Mouse (Mus musculus) CH12.LX (cell line): ENCODE results near the gene Ccr10. TPM values are rescaled to one million over a fixed set of nuclear protein-coding genes. Genes with fewer than 3 reads are reported as not detected.

Source experiments
- DNase-seq: peaks from one replicate; pipeline ENCODE4 v3.0.0-alpha.2; 2013; ENCODE audit errors: extremely low read depth
- H3K27ac ChIP-seq: 2 replicates; pipeline ENCODE4 v1.5.1; 2012; ENCODE audit warnings: low read depth, mild to moderate bottlenecking, control low read depth, moderate library complexity; ENCODE audit not compliant: insufficient read depth
- H3K27me3 ChIP-seq: replicated peaks from 2 replicates; pipeline ENCODE3; 2012; ENCODE audit warnings: inconsistent platforms
- H3K36me3 ChIP-seq, 2 experiments: replicated peaks in 1 of 2; 2 replicates each; pipeline versions ENCODE3 to v1.6.1; 2012; ENCODE audit warnings: inconsistent platforms in 1 of 2, low read length in 1 of 2, mild to moderate bottlenecking in 1 of 2, mixed read lengths in 1 of 2, moderate library complexity in 1 of 2; ENCODE audit not compliant: control insufficient read depth in 1 of 2, insufficient read depth in 1 of 2
- H3K4me1 ChIP-seq, 2 experiments: 2 replicates each; pipeline ENCODE4 v1.6.1; 2012; ENCODE audit warnings: inconsistent platforms in 1 of 2, moderate library complexity in 1 of 2; ENCODE audit not compliant: insufficient read depth in 2 of 2, control insufficient read depth in 1 of 2
- H3K4me2 ChIP-seq: 2 replicates; pipeline ENCODE4 v1.6.1; 2012; ENCODE audit warnings: low read depth, mild to moderate bottlenecking, control low read depth; ENCODE audit not compliant: poor library complexity, insufficient read depth, severe bottlenecking
- H3K4me3 ChIP-seq, 3 experiments: fragments of 150-350 bp in 1 of 3; sonication (generic) in 1 of 3; replicated peaks in 1 of 3; 2 replicates each; pipeline versions ENCODE3 to v1.5.1; 2011 to 2012; ENCODE audit warnings: low read depth in 2 of 3, low read length in 2 of 3, mild to moderate bottlenecking in 2 of 3, moderate library complexity in 2 of 3, control low read depth in 1 of 3, improper control_type of control experiment in 1 of 3, inconsistent platforms in 1 of 3, mixed read lengths in 1 of 3; ENCODE audit not compliant: poor library complexity in 1 of 3
- H3K79me2 ChIP-seq: replicated peaks from 2 replicates; pipeline ENCODE4 v1.6.1; 2012; ENCODE audit warnings: mild to moderate bottlenecking, moderate library complexity; ENCODE audit not compliant: control insufficient read depth, poor library complexity, insufficient read depth, severe bottlenecking; ENCODE audit errors: extremely low read depth
- H3K9ac ChIP-seq: 2 replicates; pipeline ENCODE4 v1.6.1; 2012; ENCODE audit warnings: low read depth, mild to moderate bottlenecking, control low read depth, moderate library complexity; ENCODE audit not compliant: insufficient read depth
- H3K9me3 ChIP-seq: replicated peaks from 2 replicates; pipeline ENCODE3; 2012; ENCODE audit warnings: low read length, inconsistent platforms, mixed read lengths
- BHLHE40 ChIP-seq: IDR thresholded peaks from 2 replicates; pipeline ENCODE4 v1.6.1; 2011; ENCODE audit warnings: mild to moderate bottlenecking, low read depth, low read length, improper control_type of control experiment
- CHD1 ChIP-seq: IDR thresholded peaks from 2 replicates; pipeline ENCODE4 v1.6.1; 2012; ENCODE audit warnings: low read depth, low read length, improper control_type of control experiment, inconsistent platforms
- CHD2 ChIP-seq: IDR thresholded peaks from 2 replicates; pipeline ENCODE4 v1.6.1; 2011; ENCODE audit warnings: low read length, improper control_type of control experiment
- CTCF ChIP-seq, 2 experiments: IDR thresholded peaks in 1 of 2; conservative IDR thresholded peaks in 1 of 2; 2 replicates each; pipeline ENCODE4 v1.5.1; 2011 to 2012; ENCODE audit warnings: low read depth in 2 of 2, low read length in 2 of 2, improper control_type of control experiment in 1 of 2, inconsistent platforms in 1 of 2, mild to moderate bottlenecking in 1 of 2, moderate library complexity in 1 of 2
- E2F4 ChIP-seq: IDR thresholded peaks from 2 replicates; pipeline ENCODE4 v1.6.1; 2011; ENCODE audit warnings: low read depth, low read length, improper control_type of control experiment; ENCODE audit not compliant: insufficient replicate concordance
- ETS1 ChIP-seq: conservative IDR thresholded peaks from 2 replicates; pipeline ENCODE4 v1.6.1; 2012; ENCODE audit warnings: low read depth, mild to moderate bottlenecking, inconsistent platforms, low read length, improper control_type of control experiment, moderate library complexity
- HCFC1 ChIP-seq: IDR thresholded peaks from 2 replicates; pipeline ENCODE4 v1.6.1; 2012; ENCODE audit warnings: low read depth, mild to moderate bottlenecking, inconsistent platforms, low read length, improper control_type of control experiment
- IRF4 ChIP-seq: IDR thresholded peaks from 2 replicates; pipeline ENCODE4 v1.6.1; 2014; ENCODE audit warnings: low read depth, mild to moderate bottlenecking, inconsistent platforms, low read length, improper control_type of control experiment
- JUN ChIP-seq: IDR thresholded peaks from 2 replicates; pipeline ENCODE4 v1.6.1; 2011; ENCODE audit warnings: low read depth, mild to moderate bottlenecking, low read length, improper control_type of control experiment, moderate library complexity; ENCODE audit not compliant: insufficient read depth
- MAFK ChIP-seq: IDR thresholded peaks from 2 replicates; pipeline ENCODE4 v1.6.1; 2011; ENCODE audit warnings: low read length, improper control_type of control experiment; ENCODE audit not compliant: insufficient replicate concordance
- MAX ChIP-seq: IDR thresholded peaks from 2 replicates; pipeline ENCODE4 v1.6.1; 2011; ENCODE audit warnings: low read length, improper control_type of control experiment
- MAZ ChIP-seq: IDR thresholded peaks from 2 replicates; pipeline ENCODE4 v1.6.1; 2012; ENCODE audit warnings: low read depth, mild to moderate bottlenecking, inconsistent platforms, low read length, improper control_type of control experiment, moderate library complexity
- MEF2A ChIP-seq: IDR thresholded peaks from 2 replicates; pipeline ENCODE4 v1.6.1; 2014; ENCODE audit warnings: low read depth, mild to moderate bottlenecking, inconsistent platforms, low read length, improper control_type of control experiment, borderline replicate concordance
- MXI1 ChIP-seq: IDR thresholded peaks from 2 replicates; pipeline ENCODE4 v1.6.1; 2011; ENCODE audit warnings: mild to moderate bottlenecking, low read depth, low read length, improper control_type of control experiment
- MYC ChIP-seq: IDR thresholded peaks from 2 replicates; pipeline ENCODE4 v1.6.1; 2011; ENCODE audit warnings: low read depth, mild to moderate bottlenecking, improper control_type of control experiment, low read length
- NELFE ChIP-seq: IDR thresholded peaks from 2 replicates; pipeline ENCODE4 v1.6.1; 2011; ENCODE audit warnings: low read depth, low read length, improper control_type of control experiment
- NRF1 ChIP-seq: IDR thresholded peaks from 2 replicates; pipeline ENCODE4 v1.6.1; 2014; ENCODE audit warnings: low read depth, mild to moderate bottlenecking, inconsistent platforms, low read length, improper control_type of control experiment, moderate library complexity
- PAX5 ChIP-seq: IDR thresholded peaks from 2 replicates; pipeline ENCODE4 v1.6.1; 2012; ENCODE audit warnings: low read length, inconsistent platforms, mixed read lengths
- POLR2A ChIP-seq: IDR thresholded peaks from 2 replicates; pipeline ENCODE4 v1.6.1; 2011; ENCODE audit warnings: low read depth, mild to moderate bottlenecking, improper control_type of control experiment, low read length
- POLR2AphosphoS2 ChIP-seq: IDR thresholded peaks from 2 replicates; pipeline ENCODE4 v1.6.1; 2011; ENCODE audit warnings: low read depth, low read length, improper control_type of control experiment
- RAD21 ChIP-seq: IDR thresholded peaks from 2 replicates; pipeline ENCODE4 v1.6.1; 2011; ENCODE audit warnings: low read depth, mild to moderate bottlenecking, low read length, improper control_type of control experiment, moderate library complexity
- RCOR1 ChIP-seq: conservative IDR thresholded peaks from 2 replicates; pipeline ENCODE4 v1.6.1; 2012; ENCODE audit warnings: low read depth, mild to moderate bottlenecking, inconsistent platforms, low read length, improper control_type of control experiment
- SIN3A ChIP-seq: IDR thresholded peaks from 2 replicates; pipeline ENCODE4 v1.6.1; 2012; ENCODE audit warnings: low read length, improper control_type of control experiment, inconsistent platforms
- TBP ChIP-seq: conservative IDR thresholded peaks from 2 replicates; pipeline ENCODE4 v1.6.1; 2011; ENCODE audit warnings: low read depth, low read length, improper control_type of control experiment
- TCF12 ChIP-seq: IDR thresholded peaks from 2 replicates; pipeline ENCODE4 v1.6.1; 2014; ENCODE audit warnings: low read depth, mild to moderate bottlenecking, inconsistent platforms, low read length, improper control_type of control experiment
- UBTF ChIP-seq: IDR thresholded peaks from 2 replicates; pipeline ENCODE4 v1.6.1; 2012; ENCODE audit warnings: low read depth, mild to moderate bottlenecking, inconsistent platforms, low read length, improper control_type of control experiment, moderate library complexity
- USF1 ChIP-seq: IDR thresholded peaks from 2 replicates; pipeline ENCODE4 v1.6.1; 2014; ENCODE audit warnings: low read depth, mild to moderate bottlenecking, inconsistent platforms, low read length, improper control_type of control experiment
- ZKSCAN1 ChIP-seq: IDR thresholded peaks from 2 replicates; pipeline ENCODE4 v1.6.1; 2012; ENCODE audit warnings: low read depth, inconsistent platforms, low read length, improper control_type of control experiment, borderline replicate concordance
- ZMIZ1 ChIP-seq: IDR thresholded peaks from 2 replicates; pipeline ENCODE4 v1.6.1; 2012; ENCODE audit warnings: low read depth, mild to moderate bottlenecking, inconsistent platforms, low read length, improper control_type of control experiment
- ZNF384 ChIP-seq: IDR thresholded peaks from 2 replicates; pipeline ENCODE4 v1.6.1; 2012; ENCODE audit warnings: low read depth, low read length, improper control_type of control experiment, inconsistent platforms
- dilution Hi-C: fragments of 300-500 bp; cut with MboI; formaldehyde crosslinking; loops from 2 replicates; pipeline ENCODE4 v1.14.3; 2020; ENCODE audit warnings: low sequenced_read_pairs; ENCODE audit not compliant: extremely low pct_unique_long_range_greater_than_20kb, extremely low pct_ligation_motif_present
- in situ Hi-C: fragments of 300-500 bp; cut with MboI; formaldehyde crosslinking; loops from 3 replicates; pipeline ENCODE4 v1.14.3; 2019; ENCODE audit warnings: low sequenced_read_pairs, low pct_ligation_motif_present, low pct_unique_long_range_greater_than_20kb, mixed read lengths
- polyA plus RNA-seq: library from polyadenylated mRNA; unstranded; fragments of >175 nt; gene quantifications from 2 replicates; pipeline ENCODE4 v1.2.1, GENCODE M21; 2012; ENCODE audit warnings: low read depth; ENCODE audit not compliant: insufficient read length
- total RNA-seq, 2 experiments: library from RNA; depleted of rRNA; stranded (reverse); fragments of 300-350 nt in 1 of 2; fragments of >200 nt in 1 of 2; gene quantifications; 2 replicates each; pipeline ENCODE4 v1.2.3; 2012 to 2014

Gene Ccr10
- total and polyA plus RNA-seq, 3 experiments, result 12.3 to 29.6 (median 17.2) TPM

GRCm38 (mm10) chr11:101174389-101174745, 876 bp downstream of the Ccr10 start:
- peaks cover 8 to 73% of the 10 kb centered on the region in 2 experiments for H3K4me1 ChIP-seq
- peaks cover 9% of the 10 kb centered on the region for H3K27me3 ChIP-seq
- peak overlapping the region; percentile 64 to 79 (median 68) for H3K4me3 ChIP-seq
- in situ Hi-C loops (loop anchor here (5.0 kb wide), 1 partner anchor 37 kb away; no protein-coding TSS in a partner anchor), dilution Hi-C loops (no loop called here)
- peaks cover 0 to 17% of the 10 kb centered on the region in 2 experiments for H3K36me3 ChIP-seq
- peak overlapping the region; percentile 91 for H3K4me2 ChIP-seq
- no peak for DNase-seq
- H3K9ac ChIP-seq, result peak overlapping the region; percentile 54
- peaks cover 20% of the 10 kb centered on the region for H3K79me2 ChIP-seq
- peak overlapping the region; percentile 78 for H3K27ac ChIP-seq
- TF ChIP-seq NELFE (no peak), CHD1 (peak; percentile 61; the same call in 1 of the 2 replicates)
- no peaks in the 10 kb centered on the region for H3K9me3 ChIP-seq

GRCm38 (mm10) chr11:101173631-101174388, 1.4 kb downstream of the Ccr10 start:
- peaks cover 6 to 73% of the 10 kb centered on the region in 2 experiments for H3K4me1 ChIP-seq
- DNase-seq, result peak; percentile 79
- no peaks in the 10 kb centered on the region for H3K9me3 ChIP-seq
- peaks cover 9% of the 10 kb centered on the region for H3K27me3 ChIP-seq
- H3K27ac ChIP-seq, result peak overlapping the region; percentile 78
- peaks cover 0 to 12% of the 10 kb centered on the region in 2 experiments for H3K36me3 ChIP-seq
- H3K4me2 ChIP-seq, result peak overlapping the region; percentile 91
- peak overlapping the region; percentile 54 for H3K9ac ChIP-seq
- in situ Hi-C loops (loop anchor here (5.0 kb wide), 1 partner anchor 37 kb away; no protein-coding TSS in a partner anchor), dilution Hi-C loops (no loop called here)
- peaks cover 17% of the 10 kb centered on the region for H3K79me2 ChIP-seq
- peak overlapping the region; percentile 64 to 79 (median 68) for H3K4me3 ChIP-seq
- TF ChIP-seq ZKSCAN1, result no peak
- peak; percentile 77; the same call in 1 of the 2 replicates for TF ChIP-seq MEF2A
- TF ChIP-seq MAX, result peak; percentile 96
- peak; percentile 39 for TF ChIP-seq RAD21
- TF ChIP-seq SIN3A, result peak; percentile 77
- TF ChIP-seq ETS1, result no peak; the same call in 1 of the 2 replicates
- TF ChIP-seq NRF1, result peak; percentile 68
- peak; percentile 90 for TF ChIP-seq UBTF
- TF ChIP-seq JUN, result no peak
- peak; percentile 62; the same call in 1 of the 2 replicates for TF ChIP-seq E2F4
- peak; percentile 63 for TF ChIP-seq POLR2A
- TF ChIP-seq MYC, result peak; percentile 94
- TF ChIP-seq RCOR1, result 0 out of 2 replicates have a peak, but pooled peaks have one; percentile 69
- TF ChIP-seq IRF4, result peak; percentile 65
- no peak; the same call in 1 of the 2 replicates for TF ChIP-seq USF1
- no peak for TF ChIP-seq POLR2AphosphoS2
- TF ChIP-seq MXI1, result peak; percentile 92
- peak; percentile 89 for TF ChIP-seq TCF12
- TF ChIP-seq CTCF (conservative IDR thresholded peaks at IDR 0.05 in 1 of 2, IDR thresholded peaks at IDR 0.05 in 1 of 2; ENCODE audit: low read depth in 2 of 2, low read length in 2 of 2), result peak; percentile 19 to 85; a peak in 2 of 4 replicates
- TF ChIP-seq ZNF384, result peak; percentile 30; the same call in 1 of the 2 replicates
- 0 out of 2 replicates have a peak, but pooled peaks have one; percentile 37 for TF ChIP-seq MAFK
- TF ChIP-seq HCFC1, result peak; percentile 60; the same call in 1 of the 2 replicates
- peak; percentile 71 for TF ChIP-seq BHLHE40
- no peak; the same call in 1 of the 2 replicates for TF ChIP-seq TBP
- TF ChIP-seq CHD1, result no peak
- peak; percentile 52 for TF ChIP-seq ZMIZ1
- TF ChIP-seq PAX5, result no peak
- TF ChIP-seq CHD2, result peak; percentile 57; the same call in 1 of the 2 replicates
- TF ChIP-seq MAZ, result peak; percentile 62
